Mouse (Mus musculus): Measurements from ENCODE around the gene Rfc5.

DNA sequence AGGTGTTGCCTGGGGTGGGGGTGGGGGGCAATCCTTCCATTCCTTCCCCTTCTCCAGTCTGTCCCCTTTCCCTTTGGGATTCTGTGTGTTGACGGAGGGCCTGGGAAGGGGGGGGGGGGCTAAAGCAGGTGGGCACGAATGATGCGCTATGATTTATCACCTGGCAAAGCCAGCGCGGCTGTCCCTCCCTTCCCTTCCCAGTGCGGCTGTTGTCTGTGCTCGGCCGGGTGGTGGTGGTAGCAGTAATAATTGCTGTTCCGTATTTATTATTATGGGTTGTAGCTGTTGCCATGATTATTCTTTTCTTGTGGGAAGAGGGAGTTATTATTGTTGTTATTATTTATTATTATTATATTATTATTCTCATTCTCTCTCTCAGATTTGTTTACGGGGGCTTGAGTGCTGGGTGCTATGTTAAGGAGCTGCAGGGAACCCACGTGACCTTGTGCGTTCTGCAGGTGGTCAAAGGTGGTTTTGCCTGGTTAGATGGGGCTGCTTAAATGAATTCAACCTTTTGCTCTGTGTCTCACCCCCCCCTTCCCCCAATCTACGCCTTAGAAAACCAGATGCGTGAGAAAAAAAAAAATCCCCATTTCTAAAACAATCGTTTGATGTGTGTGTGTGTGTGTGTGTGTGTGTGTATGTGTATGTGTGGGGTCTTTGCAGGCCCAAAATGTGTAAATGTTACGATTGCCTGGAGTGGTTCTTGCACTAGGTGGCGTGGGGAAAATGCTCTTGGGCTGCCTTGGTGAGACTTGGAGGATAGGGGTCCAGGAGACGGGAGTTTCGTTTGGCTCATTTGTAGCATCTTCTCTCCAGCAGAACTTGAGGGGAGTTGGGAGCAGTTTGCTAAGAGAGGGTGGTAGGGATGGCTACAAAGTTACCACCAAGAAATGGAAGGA, 26.4 kb upstream of the Rfc5 start:
- TF ChIP-seq EP300 (IDR thresholded peaks at IDR 0.05; ENCODE audit: low read depth) (no peak), CTCF (IDR thresholded peaks at IDR 0.05; ENCODE audit: low read depth) (no peak)

All from liver, postnatal 0 days (tissue).